Mouse (Mus musculus) ovary, adult 2 months (tissue): ENCODE data around the gene Orai3. TPM values are rescaled to one million over a fixed set of nuclear protein-coding genes. Genes with fewer than 3 reads are reported as not detected.

ENCODE experiments used
- polyA plus RNA-seq: library from polyadenylated mRNA; depleted of rRNA; stranded (reverse); fragments of >200 nt; gene quantifications from 2 replicates; pipeline ENCODE4 v1.2.3, GENCODE M21; 2012; rRNA removed

Orai3 gene
- 51.2 and 60.6 TPM in 2 replicates for polyA plus RNA-seq

GRCm38 (mm10) chr7:127769651-127770038, at the start of gene Orai3:
Gene Orai3 (plus strand): TSS chr7:127769815.

GRCm38 (mm10) chr7:127732066-127732465, 37.5 kb upstream of the Orai3 start, which contains the start of gene Ctf2:
Gene Ctf2 (minus strand): TSS chr7:127732166.

DNA sequence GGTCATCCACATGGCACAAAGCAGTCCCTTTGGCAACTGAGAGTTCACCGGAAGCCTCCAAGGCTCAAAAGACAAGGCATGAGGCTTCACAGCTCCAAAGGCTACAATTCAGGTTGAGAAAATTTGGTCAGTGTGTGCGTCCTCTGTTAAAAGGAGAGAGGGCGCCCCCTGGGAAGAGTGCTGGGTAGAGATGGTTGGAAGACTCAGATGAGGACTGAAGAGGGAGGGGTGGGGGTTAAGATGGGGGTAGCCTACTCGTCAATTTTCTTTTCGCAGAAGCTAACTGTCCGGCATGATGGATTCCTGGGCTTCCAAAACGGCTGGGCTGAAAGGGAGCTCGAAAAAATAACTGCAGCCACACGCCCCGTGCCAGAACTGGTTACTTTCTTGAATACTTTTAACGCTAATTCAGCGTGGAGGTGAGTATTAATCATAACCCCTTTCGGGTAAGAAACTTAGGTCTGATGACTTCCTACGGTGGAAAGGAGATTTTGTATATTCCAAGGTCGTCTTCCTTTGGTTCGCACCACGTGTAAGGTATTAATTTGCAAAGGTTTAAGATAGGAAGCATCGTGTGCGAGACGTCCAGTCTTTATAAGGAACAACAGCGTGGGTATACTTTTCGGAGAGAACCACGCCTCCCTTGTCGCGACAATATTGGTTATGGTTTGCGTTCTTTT, 25.1 kb upstream of the Orai3 start, which contains the start of gene Fbxl19:
Gene Fbxl19 (plus strand): TSS at position 178 of the 680 bp plus-strand sequence.

DNA sequence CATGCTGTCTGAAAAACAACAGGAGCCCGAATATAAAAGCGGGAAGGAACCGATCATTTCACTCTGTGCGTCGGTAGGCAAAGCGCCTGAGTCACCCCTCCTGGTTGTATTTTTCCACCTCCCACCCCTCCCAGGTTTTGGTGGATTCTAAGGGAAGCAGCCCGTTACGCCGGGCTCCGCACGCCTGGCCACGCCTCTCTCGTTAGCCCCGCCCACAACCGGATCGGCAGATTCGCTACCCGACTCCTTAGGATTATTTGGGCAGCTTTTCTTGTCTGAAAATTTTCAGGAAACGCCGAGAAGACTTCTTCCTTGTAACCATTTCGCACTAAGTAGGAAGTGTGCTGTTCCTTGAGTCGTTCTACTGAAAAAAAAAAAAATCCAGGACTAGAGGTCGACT, 6.8 kb downstream of the Orai3 start, which contains the start of gene Setd1a:
Gene Setd1a (plus strand): TSS at position 245 of the 400 bp plus-strand sequence.

GRCm38 (mm10) chr7:127785308-127785707, 15.7 kb downstream of the Orai3 start, which contains the start of gene Gm49388:
Gene Gm49388 (plus strand): TSS chr7:127785608.

GRCm38 (mm10) chr7:127800435-127801009, 30.9 kb downstream of the Orai3 start, which contains the start of gene Hsd3b7:
Gene Hsd3b7 (plus strand): TSS chr7:127800604.

GRCm38 (mm10) chr7:127824176-127824871, 54.7 kb downstream of the Orai3 start, which contains the start of the genes Stx4a and Stx1b:
Gene Stx4a (plus strand): TSS chr7:127824294.
Gene Stx1b (minus strand): TSS chr7:127824549.

Other genes starting within 250 kb of the Orai3 start
- 0.75 and 3.4 TPM in 2 replicates for gene Tmem265, start 208.4 kb upstream of the Orai3 start, polyA plus RNA-seq
- gene Phkg2, start 196.5 kb upstream of the Orai3 start, polyA plus RNA-seq, result 62.0 and 70.8 TPM in 2 replicates
- 11.7 and 13.2 TPM in 2 replicates for gene Ccdc189, start 181.2 kb upstream of the Orai3 start, polyA plus RNA-seq
- 33.5 and 34.1 TPM in 2 replicates for gene Rnf40, start 181.0 kb upstream of the Orai3 start, polyA plus RNA-seq
- gene Zfp629, start 154.0 kb upstream of the Orai3 start, polyA plus RNA-seq, result 21.3 and 22.4 TPM in 2 replicates
- 67.7 and 78.2 TPM in 2 replicates for gene Bcl7c, start 60.9 kb upstream of the Orai3 start, polyA plus RNA-seq
- 33.4 and 51.7 TPM in 2 replicates for gene Ctf1, start 57.1 kb upstream of the Orai3 start, polyA plus RNA-seq
- 0.27 and 0.30 TPM in 2 replicates for gene Ctf2, start 37.6 kb upstream of the Orai3 start, polyA plus RNA-seq
- gene Fbxl19, start 25.3 kb upstream of the Orai3 start, polyA plus RNA-seq, result 68.7 and 76.0 TPM in 2 replicates
- gene Setd1a, start 6.9 kb downstream of the Orai3 start, polyA plus RNA-seq, result 9.9 and 12.3 TPM in 2 replicates
- gene Gm49388, start 15.8 kb downstream of the Orai3 start, polyA plus RNA-seq, result 0.06 TPM in 1 of 2 replicates, not detected in the other
- 78.5 and 87.3 TPM in 2 replicates for gene Hsd3b7, start 30.8 kb downstream of the Orai3 start, polyA plus RNA-seq
- gene Stx4a, start 54.5 kb downstream of the Orai3 start, polyA plus RNA-seq, result 66.0 and 82.3 TPM in 2 replicates
- 15.2 and 17.7 TPM in 2 replicates for gene Stx1b, start 54.7 kb downstream of the Orai3 start, polyA plus RNA-seq
- gene Zfp646, start 106.4 kb downstream of the Orai3 start, polyA plus RNA-seq, result 23.0 and 25.1 TPM in 2 replicates
- gene Zfp668, start 107.0 kb downstream of the Orai3 start, polyA plus RNA-seq, result 11.1 and 14.6 TPM in 2 replicates
- 6.7 and 8.5 TPM in 2 replicates for gene Prss53, start 121.2 kb downstream of the Orai3 start, polyA plus RNA-seq
- not detected in 2 replicates for gene Gm21974, start 125.6 kb downstream of the Orai3 start, polyA plus RNA-seq
- 241 and 372 TPM in 2 replicates for gene Vkorc1, start 125.8 kb downstream of the Orai3 start, polyA plus RNA-seq
- gene Bckdk, start 134.3 kb downstream of the Orai3 start, polyA plus RNA-seq, result 99.5 and 124 TPM in 2 replicates
- 18.4 and 22.3 TPM in 2 replicates for gene Kat8, start 142.7 kb downstream of the Orai3 start, polyA plus RNA-seq
- gene Prss8, start 160.3 kb downstream of the Orai3 start, polyA plus RNA-seq, result 44.6 and 45.0 TPM in 2 replicates
- 29.0 and 31.2 TPM in 2 replicates for gene Prss36, start 176.9 kb downstream of the Orai3 start, polyA plus RNA-seq
- 304 and 455 TPM in 2 replicates for gene Fus, start 197.6 kb downstream of the Orai3 start, polyA plus RNA-seq
- gene Pycard, start 224.1 kb downstream of the Orai3 start, polyA plus RNA-seq, result 60.1 and 71.2 TPM in 2 replicates
- gene Trim72, start 234.1 kb downstream of the Orai3 start, polyA plus RNA-seq, result 0.97 and 1.1 TPM in 2 replicates